Mouse (Mus musculus) c-Kit-positive CD71-positive TER-119-negative erythroid progenitor cells, embryonic 14.5 days (primary cell): ENCODE results near the gene Rgs6.

Experiments
- DNase-seq: peaks from one replicate; pipeline ENCODE4 v3.0.0-alpha.2; 2013; ENCODE audit warnings: low read depth

Gene Rgs6

DNA sequence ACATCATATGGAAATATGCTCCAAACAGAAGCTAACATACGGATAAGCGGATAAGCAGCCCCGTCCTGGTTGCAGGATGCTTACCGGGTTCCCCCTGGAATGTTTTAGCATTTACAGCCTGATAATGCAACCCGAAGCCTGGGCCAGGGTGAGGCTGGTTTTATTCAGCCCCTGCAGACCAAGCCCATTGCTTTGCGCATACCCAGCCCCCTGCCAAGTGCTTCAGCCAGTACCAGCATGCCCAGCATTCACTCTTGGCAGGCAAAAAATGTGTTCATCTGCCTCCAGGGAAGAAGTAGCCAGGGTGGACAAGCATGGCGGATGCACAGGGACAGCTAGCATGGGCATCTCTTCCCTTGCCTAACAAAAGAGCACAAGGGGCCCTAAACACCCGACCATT lies 619.9 kb downstream of the Rgs6 start:
- no peak for DNase-seq

DNA sequence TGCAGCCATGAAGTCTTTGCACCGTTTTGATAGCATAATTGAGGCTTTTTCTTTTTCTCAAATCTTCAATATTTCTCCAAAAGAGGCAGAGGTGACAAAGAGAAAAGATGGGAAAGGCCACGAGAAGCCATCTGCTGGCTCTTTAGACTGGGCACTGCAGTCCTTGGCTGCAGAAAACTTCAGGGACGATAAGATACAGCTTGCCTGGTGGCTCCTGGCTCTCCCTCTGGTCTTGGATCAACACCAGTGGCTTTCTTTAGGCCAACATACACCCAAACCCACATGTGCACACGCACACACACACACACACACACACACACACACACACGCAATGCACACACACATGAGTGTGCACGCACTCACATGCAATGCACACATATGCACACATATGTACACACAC lies 620.7 kb downstream of the Rgs6 start:
- no peak for DNase-seq

DNA sequence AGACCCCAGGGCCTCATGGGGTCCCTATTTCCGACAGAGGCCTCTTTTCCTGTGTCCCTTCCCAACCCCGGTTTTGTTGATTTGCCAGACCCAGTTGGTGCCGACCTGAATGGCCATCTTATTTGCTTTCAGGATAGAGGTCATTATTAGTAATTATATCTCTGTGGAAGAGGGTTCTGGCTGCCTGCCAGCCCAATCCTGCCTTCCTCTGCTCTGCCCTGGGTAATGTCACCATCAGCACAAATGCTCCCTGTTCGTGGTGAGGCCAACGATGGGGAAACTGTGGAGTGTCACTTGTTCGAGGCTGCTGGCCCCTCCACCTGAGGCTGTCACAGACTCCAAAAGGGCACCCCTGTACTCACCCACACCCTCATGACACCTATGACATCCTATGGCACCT lies 621.4 kb downstream of the Rgs6 start:
- DNase-seq = no peak

DNA sequence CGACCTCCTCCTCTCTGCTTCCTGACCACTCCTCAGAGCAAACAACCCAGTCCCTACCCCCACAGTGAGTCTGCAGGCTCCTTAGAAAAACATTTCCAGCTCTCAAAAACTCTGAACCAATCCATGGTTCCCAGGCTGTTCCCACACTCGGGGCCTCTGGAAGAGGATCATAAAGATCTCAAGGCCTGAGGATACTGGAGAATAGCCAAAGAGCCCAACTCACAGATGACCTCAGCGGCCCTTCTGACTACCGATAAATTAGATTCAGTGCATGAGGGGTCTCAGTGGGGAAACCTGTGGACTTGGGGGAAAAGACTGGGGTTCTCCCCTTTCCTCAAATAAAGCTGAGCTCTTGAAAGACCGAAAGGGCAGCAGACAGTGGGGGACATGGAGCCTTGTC lies 622.2 kb downstream of the Rgs6 start:
- DNase-seq = no peak

DNA sequence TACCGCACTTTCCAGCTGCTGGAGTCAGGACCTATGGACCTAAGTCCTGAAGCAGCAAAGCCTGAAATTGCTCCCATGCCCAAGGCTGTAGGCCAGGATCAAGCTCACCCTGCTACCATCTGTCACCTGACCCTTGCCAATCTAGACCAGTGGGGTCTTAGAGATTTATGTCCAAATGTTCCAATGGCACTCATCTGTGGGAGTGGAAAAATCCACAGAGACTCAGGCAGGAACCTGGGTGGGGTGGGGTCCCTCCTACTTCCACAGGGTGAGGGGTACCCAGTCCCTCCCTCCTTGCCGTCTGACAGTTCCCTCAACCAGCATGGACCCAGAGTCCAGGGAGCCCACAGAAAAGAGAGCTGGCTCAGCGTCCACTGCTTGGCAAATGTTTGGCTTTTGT lies 622.6 kb downstream of the Rgs6 start:
- no peak for DNase-seq

DNA sequence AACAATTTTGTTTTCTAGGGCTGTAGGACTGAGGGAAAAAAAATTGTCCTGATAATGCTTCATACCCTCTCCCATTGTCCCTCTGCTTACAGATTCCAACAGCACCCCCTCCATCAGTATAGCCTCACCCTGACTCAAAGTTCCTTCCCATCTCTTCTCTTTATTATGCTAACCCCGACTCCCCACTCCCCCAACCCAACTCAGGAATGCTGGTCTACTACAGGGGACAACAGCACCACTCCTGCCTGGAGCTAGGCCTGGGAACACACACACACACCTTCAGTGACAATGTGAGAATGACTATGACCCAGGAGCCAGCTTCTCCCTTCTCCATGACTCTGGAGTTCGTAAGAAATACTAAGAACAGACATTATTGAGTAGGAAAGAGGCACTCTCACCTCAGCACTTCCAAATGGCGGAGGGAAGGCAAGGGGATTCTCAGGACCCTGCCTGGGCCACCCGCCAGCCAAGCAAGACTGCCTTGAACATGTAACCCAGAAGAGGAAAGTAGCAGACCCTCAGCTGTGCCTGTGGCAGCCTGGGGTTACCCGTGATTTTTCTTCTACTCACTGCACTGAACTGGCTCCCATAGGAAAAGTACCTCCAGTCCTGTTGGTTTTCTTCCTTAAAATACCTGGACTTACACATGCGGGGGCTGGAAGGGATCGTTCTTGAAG lies 623.2 kb downstream of the Rgs6 start:
- no peak for DNase-seq
